Mouse (Mus musculus): ENCODE measurements at regions not wholly inside any gene's neighbourhood (a gene's known extent, or its start where the extent isn't known, plus 50 kb on each side); places are given as distances from the start of the nearest gene placed in this dataset.

- DNase-seq (ENCODE audit: low read depth) = no peak
These were observed 380.3 kb upstream of the Fbxo33 start for GRCm38 (mm10) chr12:59599785-59600184.

GRCm38 (mm10) chr12:59589354-59589753, 369.8 kb upstream of the Fbxo33 start:
- DNase-seq (ENCODE audit: low read depth) = no peak

DNA sequence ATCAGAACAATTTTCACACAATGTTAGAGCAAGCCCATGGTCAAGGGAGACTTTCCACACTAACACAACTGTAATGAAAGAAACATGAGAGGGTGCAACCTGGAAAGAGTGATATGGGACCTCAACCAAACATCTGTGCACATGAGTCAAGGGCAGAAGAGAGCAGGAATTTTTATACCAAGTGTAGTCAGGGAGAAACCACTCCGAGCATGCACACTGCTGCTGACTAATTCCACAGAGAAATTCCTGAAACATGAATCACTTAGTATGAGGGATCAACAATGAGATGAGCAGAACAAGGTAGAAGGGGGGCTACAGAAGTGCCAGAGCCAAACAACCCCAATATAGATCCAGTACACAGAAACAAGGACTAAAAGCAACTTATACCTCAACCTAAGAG, 363.1 kb upstream of the Fbxo33 start:
- DNase-seq (ENCODE audit: low read depth) = peak; percentile 18

GRCm38 (mm10) chr12:59579694-59580093, 360.2 kb upstream of the Fbxo33 start:
- DNase-seq (ENCODE audit: low read depth) = no peak

DNA sequence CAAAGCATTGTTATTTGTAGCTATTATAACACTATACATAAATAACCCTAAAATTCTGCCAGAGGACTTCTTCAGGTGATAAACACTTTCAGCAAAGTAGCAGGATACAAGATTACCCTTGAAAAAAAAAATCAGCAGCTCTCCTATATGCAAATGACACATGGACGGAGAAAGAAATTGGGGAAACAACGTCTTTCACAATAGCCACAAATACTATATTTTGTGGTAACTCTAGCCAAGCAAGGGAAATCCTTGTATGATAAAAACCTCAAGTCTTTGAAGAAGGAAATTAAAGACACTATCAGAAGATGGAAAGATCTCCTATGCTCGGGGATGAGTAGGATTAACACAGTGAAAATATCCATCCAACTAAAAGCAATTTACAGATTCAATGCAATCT, 344.4 kb upstream of the Fbxo33 start:
- DNase-seq (ENCODE audit: low read depth) = no peak

- no peak for DNase-seq (ENCODE audit: low read depth)
These were observed 320.3 kb upstream of the Fbxo33 start for GRCm38 (mm10) chr12:59539788-59540187.

- DNase-seq (ENCODE audit: low read depth) = no peak
These were observed 311.0 kb upstream of the Fbxo33 start for GRCm38 (mm10) chr12:59530521-59530920.

DNA sequence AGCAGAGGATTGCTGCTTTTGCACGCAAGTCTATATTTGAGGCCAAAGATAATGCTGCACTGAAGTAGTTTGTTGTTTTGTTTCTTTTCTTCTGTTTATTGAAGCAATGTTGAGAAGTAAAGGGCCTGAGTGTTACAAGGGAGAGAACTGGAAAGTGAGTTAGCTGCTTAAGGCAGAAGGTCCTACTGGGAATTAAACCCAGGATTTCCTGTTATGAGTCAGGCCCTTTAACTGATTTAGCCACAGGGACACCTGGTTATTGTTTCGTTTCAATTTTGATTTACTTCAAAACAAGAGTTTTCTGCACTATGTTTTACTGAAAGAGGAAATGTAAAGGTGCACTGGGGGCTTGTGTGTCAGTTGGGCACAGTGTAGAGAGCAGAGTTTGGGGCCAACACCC, 303.8 kb upstream of the Fbxo33 start:
- no peak for DNase-seq (ENCODE audit: low read depth)

DNA sequence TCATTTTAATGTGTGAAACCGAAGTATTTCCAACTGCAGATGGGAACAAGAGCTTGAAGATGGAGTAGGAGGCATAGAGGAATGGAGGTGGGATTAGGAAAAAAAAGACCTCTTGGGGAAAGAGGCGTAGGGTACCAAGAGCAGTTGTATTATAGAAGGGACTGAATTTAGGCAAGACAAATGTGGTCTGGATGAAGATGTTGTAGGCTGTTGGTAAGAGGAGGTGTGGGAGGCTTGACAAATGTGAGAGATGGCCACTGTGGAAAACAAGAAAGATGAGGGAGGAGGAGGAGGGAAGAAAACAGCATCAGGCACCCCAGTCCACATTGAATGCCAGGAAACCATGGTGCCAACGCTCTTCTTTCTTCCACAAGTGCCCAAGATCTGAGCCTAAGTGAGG, 302.4 kb upstream of the Fbxo33 start:
- DNase-seq (ENCODE audit: low read depth) = no peak

DNA sequence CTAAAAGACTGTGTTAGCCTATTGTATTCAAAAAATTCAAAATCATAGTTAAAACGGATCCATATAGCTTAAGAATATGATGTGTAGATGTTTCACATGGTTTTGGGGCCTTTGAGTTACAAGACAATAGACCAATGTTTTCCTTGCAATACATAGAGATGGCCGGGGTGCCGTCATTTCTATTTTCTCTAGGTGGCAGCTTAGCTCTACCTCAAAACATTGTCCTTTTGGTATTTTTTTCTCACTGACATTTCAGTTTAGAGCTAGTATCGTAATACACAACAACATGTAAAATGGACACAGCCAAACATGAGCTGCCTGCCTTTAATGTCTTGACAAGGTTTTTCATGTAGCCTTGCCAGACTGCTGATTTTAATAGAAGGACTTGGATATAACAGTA, 290.3 kb upstream of the Fbxo33 start:
- peak; percentile 6 for DNase-seq (ENCODE audit: low read depth)

DNA sequence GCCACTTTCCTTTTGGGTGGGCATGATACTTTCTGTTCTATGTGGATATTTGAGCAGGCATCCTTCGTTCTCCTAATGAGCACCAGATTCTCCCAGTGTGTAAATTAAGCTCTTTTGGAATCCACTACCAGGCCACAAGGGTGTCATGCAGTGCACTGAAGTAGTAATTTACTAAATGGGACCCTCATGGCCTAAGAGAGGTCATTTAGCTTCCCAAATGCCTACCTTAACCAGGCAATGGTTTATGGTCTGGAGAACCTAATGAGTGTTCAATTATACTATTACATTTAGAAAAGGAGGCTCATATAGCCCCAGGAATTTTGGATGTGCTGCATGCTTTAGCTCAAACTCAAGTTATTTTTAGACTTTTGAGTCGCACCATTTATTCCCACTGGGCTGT, 289.6 kb upstream of the Fbxo33 start:
- no peak for DNase-seq (ENCODE audit: low read depth)

DNA sequence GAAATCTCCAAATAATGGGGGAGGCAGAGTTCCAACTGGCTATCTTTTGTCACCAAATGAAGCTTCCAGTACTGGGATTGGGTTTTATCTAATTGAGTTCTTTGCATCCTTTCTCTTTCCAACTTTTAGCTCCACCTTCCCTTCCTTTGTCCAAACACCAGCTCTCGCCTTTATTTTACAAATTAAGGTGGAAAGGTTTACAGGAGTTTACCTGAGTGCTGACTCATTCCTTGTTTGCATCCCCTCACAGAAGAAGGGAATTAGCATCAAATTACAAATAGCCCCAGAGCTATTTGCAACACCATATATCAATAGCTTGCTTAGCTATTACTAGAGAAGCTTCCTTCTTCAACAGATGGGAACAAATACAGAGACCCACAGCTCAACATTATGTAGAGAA, 287.9 kb upstream of the Fbxo33 start:
- DNase-seq (ENCODE audit: low read depth) = no peak

DNA sequence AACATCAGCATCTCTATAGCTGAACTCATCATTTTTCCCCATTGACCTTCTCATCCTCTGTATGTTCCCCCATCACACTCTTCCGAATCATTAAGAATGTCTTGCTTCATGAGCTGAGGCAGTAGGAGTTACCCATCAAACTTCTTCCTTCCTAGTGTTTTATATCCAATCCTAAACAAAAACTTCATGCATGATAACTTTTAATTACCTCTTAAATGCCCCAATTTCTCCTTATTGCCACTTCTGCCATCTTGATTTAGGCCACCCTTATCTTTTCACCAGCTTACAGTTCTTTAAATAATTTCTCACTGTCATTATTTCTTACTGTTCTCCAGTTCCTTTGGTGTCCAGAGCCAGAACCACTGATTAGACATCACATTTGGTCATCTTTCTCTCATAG, 277.9 kb upstream of the Fbxo33 start:
- DNase-seq (ENCODE audit: low read depth) = no peak

GRCm38 (mm10) chr12:59488019-59488418, 268.5 kb upstream of the Fbxo33 start:
- DNase-seq (ENCODE audit: low read depth) = no peak

- DNase-seq (ENCODE audit: low read depth) = no peak
These were observed 268.0 kb upstream of the Fbxo33 start for GRCm38 (mm10) chr12:59487507-59487906.

DNA sequence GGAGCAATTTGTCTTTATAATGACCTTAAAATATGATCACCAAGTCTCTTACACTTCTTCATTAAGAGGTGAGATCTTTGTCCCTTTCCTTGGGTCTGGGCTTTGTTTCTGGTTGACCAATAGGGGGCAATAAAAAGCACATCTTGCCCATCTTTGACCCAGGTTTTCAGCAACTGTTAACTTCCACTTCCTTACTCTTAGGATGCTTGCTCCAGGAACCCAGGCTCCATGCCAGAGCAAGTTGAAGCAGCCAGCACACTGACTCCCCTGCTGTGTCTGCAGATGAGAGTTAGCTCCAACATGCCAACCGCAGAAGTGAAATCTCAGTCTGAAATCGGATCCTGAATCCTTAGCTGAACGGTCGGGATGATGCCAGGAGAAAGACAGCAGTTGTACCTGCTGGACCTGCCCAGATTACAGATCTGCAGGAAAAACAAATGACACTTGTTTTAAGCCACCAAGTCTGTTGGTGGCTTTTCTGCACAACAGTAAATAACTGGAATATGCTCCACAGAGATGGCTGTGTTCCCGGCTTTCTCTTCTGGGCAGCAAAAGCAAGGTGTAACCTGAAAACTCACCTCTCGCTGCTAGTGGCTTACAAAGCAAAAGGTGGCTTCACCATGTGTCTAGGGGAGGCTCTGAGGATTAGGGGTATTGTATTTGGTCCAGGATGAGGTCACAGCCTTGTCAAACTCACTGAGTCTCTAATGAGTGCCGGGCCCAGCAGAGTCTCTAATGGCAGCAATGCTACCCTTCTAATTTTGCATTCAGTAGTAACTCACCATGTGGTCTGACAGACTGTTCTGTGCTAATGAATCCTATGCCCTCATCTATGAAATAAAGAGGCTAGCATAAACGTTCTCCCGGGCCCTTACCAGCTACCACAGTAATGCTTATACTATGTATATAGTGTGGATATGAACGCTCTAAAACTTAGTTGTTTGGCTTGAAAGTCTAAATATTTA, 241.8 kb upstream of the Fbxo33 start:
- peak; percentile 2 for DNase-seq (ENCODE audit: low read depth)

GRCm38 (mm10) chr12:59456175-59456851, 236.8 kb upstream of the Fbxo33 start:
- DNase-seq (ENCODE audit: low read depth) = no peak

DNA sequence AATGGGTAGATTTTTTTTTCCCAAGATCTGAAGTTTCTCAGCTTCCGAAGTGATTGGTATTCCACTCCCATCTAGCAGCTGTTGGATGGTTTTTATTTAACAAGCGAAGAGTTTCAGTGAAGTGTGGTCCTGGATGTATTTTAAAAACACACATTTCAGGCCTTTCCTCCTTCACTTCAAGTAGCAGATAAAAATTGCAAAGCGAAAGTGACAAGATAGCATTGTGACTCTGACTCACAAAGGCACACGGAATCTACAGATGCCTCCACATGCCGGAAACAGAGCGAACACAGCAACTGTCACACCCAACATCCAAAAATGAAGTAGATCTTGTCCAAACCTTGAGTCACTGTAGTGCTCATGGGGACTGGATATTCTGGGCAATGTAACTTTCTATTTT, 195.5 kb upstream of the Fbxo33 start:
- DNase-seq (ENCODE audit: low read depth) = no peak

- DNase-seq (ENCODE audit: low read depth) = no peak
These were observed 192.0 kb upstream of the Fbxo33 start for GRCm38 (mm10) chr12:59411491-59411890.

DNA sequence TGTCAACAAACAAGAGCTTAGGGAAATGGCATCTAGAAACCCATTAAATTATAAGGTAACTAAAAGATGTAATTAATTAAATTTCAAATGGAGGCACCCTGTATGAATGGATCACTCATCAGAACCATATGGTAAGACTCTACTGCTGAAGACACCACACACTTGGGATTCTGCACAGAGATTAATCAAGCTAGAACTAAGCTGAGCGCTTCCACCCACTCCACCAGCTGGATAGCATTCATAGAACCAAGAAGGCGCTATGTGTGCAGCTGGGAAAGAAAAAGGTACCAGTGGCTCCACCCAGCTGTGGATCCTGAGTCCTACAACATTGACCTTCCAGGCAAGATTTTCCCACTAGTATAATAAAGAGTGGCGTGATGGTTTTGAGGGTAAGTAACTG, 171.6 kb upstream of the Fbxo33 start:
- DNase-seq (ENCODE audit: low read depth) = no peak

- peak; percentile 76 for DNase-seq (ENCODE audit: low read depth)
These were observed 163.3 kb upstream of the Fbxo33 start for GRCm38 (mm10) chr12:59382812-59383211.

GRCm38 (mm10) chr12:59341586-59341985, 122.1 kb upstream of the Fbxo33 start:
- DNase-seq (ENCODE audit: low read depth) = no peak

DNA sequence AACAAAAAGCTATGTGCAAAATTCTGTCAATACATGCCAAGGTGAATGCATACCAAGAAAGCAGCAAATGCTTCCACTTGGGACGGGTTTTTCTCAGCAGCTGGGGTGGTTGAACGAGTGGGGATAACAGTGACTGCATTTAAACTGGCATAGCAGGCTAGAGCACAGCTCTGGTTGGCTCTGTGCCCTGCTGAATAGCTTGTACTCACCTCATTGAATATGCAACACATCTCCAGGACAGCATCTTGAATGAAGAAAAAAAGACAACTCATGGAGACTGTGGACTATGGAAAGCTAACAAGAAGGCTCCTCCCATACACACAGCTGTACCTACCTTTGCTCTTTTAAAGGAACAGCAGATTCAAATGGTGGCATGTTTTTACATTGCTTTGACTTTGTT, 111.2 kb upstream of the Fbxo33 start:
- no peak for DNase-seq (ENCODE audit: low read depth)
